Mouse (Mus musculus) heart, adult 2 months (tissue): Measurements from ENCODE around the gene Ltbp4.
A peak's percentile ranks its signal among the peaks of the same experiment; 100 is the strongest.

Experiments used
- CTCF ChIP-seq: fragments of 200-600 bp; IDR thresholded peaks from 2 replicates; pipeline ENCODE4 v1.8.1; 2022; ENCODE audit warnings: antibody characterized with exemption, mild to moderate bottlenecking, moderate library complexity
- POLR2A ChIP-seq: fragments of 200-500 bp; IDR thresholded peaks from 2 replicates; pipeline ENCODE4 v1.6.1; 2011; ENCODE audit warnings: mild to moderate bottlenecking, low read depth, low read length, control low read depth; ENCODE audit not compliant: insufficient read depth

DNA sequence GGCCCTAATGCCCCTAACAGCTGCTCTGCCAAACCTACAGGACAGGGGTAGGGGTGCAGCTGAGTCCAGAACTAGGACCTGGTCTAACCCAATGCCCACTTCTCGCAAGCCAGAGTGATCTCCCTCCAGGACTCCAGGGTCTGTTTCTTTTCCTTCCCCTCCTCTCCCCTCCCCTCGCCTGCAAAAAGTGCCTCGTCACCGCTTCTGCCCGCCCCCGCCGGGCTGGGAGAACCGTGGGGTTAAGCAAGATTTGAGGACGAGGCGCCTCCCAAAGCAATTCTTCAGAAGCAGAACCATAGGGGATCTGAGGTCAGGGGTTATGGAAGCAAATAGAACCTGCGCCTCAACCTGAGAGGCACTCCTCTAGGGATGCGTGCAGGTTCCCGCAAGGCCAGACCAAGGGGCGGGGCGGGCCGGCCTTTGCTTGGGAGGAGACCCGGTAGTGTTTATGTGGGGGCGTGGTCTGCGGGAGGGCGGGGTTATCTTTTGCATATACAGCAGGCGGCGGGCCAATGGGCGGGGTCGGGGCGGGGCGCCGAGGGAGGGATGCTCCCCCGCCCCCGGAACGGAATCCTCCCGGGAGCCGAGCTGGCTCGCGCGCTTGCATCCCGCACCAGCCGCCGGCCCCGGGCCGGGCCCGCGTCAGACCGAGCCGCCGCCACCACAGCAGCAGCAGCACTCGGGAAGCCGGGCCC, 79.1 kb downstream of the Ltbp4 start, which contains the start of gene Numbl:
- TF ChIP-seq CTCF = no peak
- peak; percentile 65 for TF ChIP-seq POLR2A
